Mouse (Mus musculus): ENCODE data around the gene Mrtfa. TPM values are rescaled to one million over a fixed set of nuclear protein-coding genes. Genes with fewer than 3 reads are reported as not detected.

The Mrtfa gene
- polyA plus RNA-seq, 1 experiment from 2014 or later, result 31.3 TPM

- ATAC-seq (ENCODE audit: low read depth), result no peak
- Histone ChIP-seq H3K27me3 (ENCODE audit: control insufficient read depth, insufficient read depth, low read length) (no peaks in the 10 kb centered on the region), H3K9me3 (ENCODE audit: control insufficient read depth, low read length) (no peaks in the 10 kb centered on the region), H3K27ac (ENCODE audit: low read depth, low read length) (no peak overlapping the region), H3K4me1 (ENCODE audit: control insufficient read depth, insufficient read depth, low read length) (no peaks in the 10 kb centered on the region), H3K4me3 (ENCODE audit: low read depth, low read length) (no peak overlapping the region), H3K36me3 (ENCODE audit: control insufficient read depth, insufficient read depth, low read length) (no peaks in the 10 kb centered on the region), H3K4me2 (ENCODE audit: low read depth, low read length) (no peak overlapping the region), H3K9ac (replicated peaks; ENCODE audit: low read depth, low read length) (no peak overlapping the region)
- 57% methylated on average over 1 of the region's 1 CpGs for WGBS
Observed at GRCm38 (mm10) chr15:80988331-80988730, 202.2 kb downstream of the Mrtfa start.

GRCm38 (mm10) chr15:80983264-80983663 lies 207.3 kb downstream of the Mrtfa start:
- no peak for ATAC-seq (ENCODE audit: low read depth)
- Histone ChIP-seq H3K36me3 (ENCODE audit: control insufficient read depth, insufficient read depth, low read length) (no peaks in the 10 kb centered on the region), H3K4me1 (ENCODE audit: control insufficient read depth, insufficient read depth, low read length) (no peaks in the 10 kb centered on the region), H3K4me2 (ENCODE audit: low read depth, low read length) (no peak overlapping the region), H3K27me3 (ENCODE audit: control insufficient read depth, insufficient read depth, low read length) (no peaks in the 10 kb centered on the region), H3K4me3 (ENCODE audit: low read depth, low read length) (no peak overlapping the region), H3K9ac (replicated peaks; ENCODE audit: low read depth, low read length) (no peak overlapping the region), H3K27ac (ENCODE audit: low read depth, low read length) (no peak overlapping the region), H3K9me3 (ENCODE audit: control insufficient read depth, low read length) (no peaks in the 10 kb centered on the region)
- WGBS, result 93% methylated on average over 2 of the region's 2 CpGs

GRCm38 (mm10) chr15:80981176-80981575 lies 209.4 kb downstream of the Mrtfa start:
- Histone ChIP-seq H3K36me3 (ENCODE audit: control insufficient read depth, insufficient read depth, low read length) (no peaks in the 10 kb centered on the region), H3K27ac (ENCODE audit: low read depth, low read length) (no peak overlapping the region), H3K27me3 (ENCODE audit: control insufficient read depth, insufficient read depth, low read length) (no peaks in the 10 kb centered on the region), H3K9me3 (ENCODE audit: control insufficient read depth, low read length) (no peaks in the 10 kb centered on the region), H3K4me3 (ENCODE audit: low read depth, low read length) (no peak overlapping the region), H3K4me2 (ENCODE audit: low read depth, low read length) (no peak overlapping the region), H3K4me1 (ENCODE audit: control insufficient read depth, insufficient read depth, low read length) (no peaks in the 10 kb centered on the region), H3K9ac (replicated peaks; ENCODE audit: low read depth, low read length) (no peak overlapping the region)
- ATAC-seq (ENCODE audit: low read depth), result no peak
- WGBS, result 90% methylated on average over 4 of the region's 4 CpGs

GRCm38 (mm10) chr15:80979611-80980010 lies 210.9 kb downstream of the Mrtfa start:
- H3K9me3 ChIP-seq (ENCODE audit: control insufficient read depth, low read length), result no peaks in the 10 kb centered on the region
- no peaks in the 10 kb centered on the region for H3K4me1 ChIP-seq (ENCODE audit: control insufficient read depth, insufficient read depth, low read length)
- 82% methylated on average over 4 of the region's 4 CpGs for whole genome bisulfite sequencing
- H3K27ac ChIP-seq (ENCODE audit: low read depth, low read length), result no peak overlapping the region
- no peak for ATAC-seq (ENCODE audit: low read depth)
- H3K4me3 ChIP-seq (ENCODE audit: low read depth, low read length), result no peak overlapping the region
- no peak overlapping the region for H3K9ac ChIP-seq (replicated peaks; ENCODE audit: low read depth, low read length)
- H3K36me3 ChIP-seq (ENCODE audit: control insufficient read depth, insufficient read depth, low read length), result no peaks in the 10 kb centered on the region
- no peaks in the 10 kb centered on the region for H3K27me3 ChIP-seq (ENCODE audit: control insufficient read depth, insufficient read depth, low read length)
- H3K4me2 ChIP-seq (ENCODE audit: low read depth, low read length), result no peak overlapping the region

- under 1% methylated on average over 50 of the region's 67 CpGs for WGBS
- peak; percentile 96 for ATAC-seq (ENCODE audit: low read depth)
Observed at GRCm38 (mm10) chr15:80977620-80978334, 212.8 kb downstream of the Mrtfa start, which contains the start of gene Sgsm3. TSS of gene Sgsm3 (plus strand) at chr15:80977765.

GRCm38 (mm10) chr15:80975666-80976065 lies 214.9 kb downstream of the Mrtfa start:
- no peak for ATAC-seq (ENCODE audit: low read depth)
- H3K36me3 ChIP-seq (ENCODE audit: control insufficient read depth, insufficient read depth, low read length), result no peaks in the 10 kb centered on the region
- 94% methylated on average over 3 of the region's 3 CpGs for WGBS
- no peak overlapping the region for H3K9ac ChIP-seq (replicated peaks; ENCODE audit: low read depth, low read length)
- H3K4me1 ChIP-seq (ENCODE audit: control insufficient read depth, insufficient read depth, low read length), result no peaks in the 10 kb centered on the region
- no peak overlapping the region for H3K4me2 ChIP-seq (ENCODE audit: low read depth, low read length)
- H3K4me3 ChIP-seq (ENCODE audit: low read depth, low read length), result no peak overlapping the region
- H3K27me3 ChIP-seq (ENCODE audit: control insufficient read depth, insufficient read depth, low read length), result no peaks in the 10 kb centered on the region
- no peaks in the 10 kb centered on the region for H3K9me3 ChIP-seq (ENCODE audit: control insufficient read depth, low read length)
- H3K27ac ChIP-seq (ENCODE audit: low read depth, low read length), result no peak overlapping the region

More at GRCm38 (mm10) chr15:80977620-80978334, 212.8 kb downstream of the Mrtfa start, which contains the start of gene Sgsm3:
- H3K27ac ChIP-seq (ENCODE audit: low read depth, low read length), result peak within 1 kb of the TSS; percentile 62
- H3K4me2 ChIP-seq (ENCODE audit: low read depth, low read length), result peak within 1 kb of the TSS; percentile 57
- H3K9ac ChIP-seq (replicated peaks; ENCODE audit: low read depth, low read length), result peak within 1 kb of the TSS; percentile 77
- H3K4me3 ChIP-seq (ENCODE audit: low read depth, low read length), result peak within 1 kb of the TSS; percentile 77
- no peaks in the 10 kb centered on the region for H3K9me3 ChIP-seq (ENCODE audit: control insufficient read depth, low read length)
- no peaks in the 10 kb centered on the region for H3K36me3 ChIP-seq (ENCODE audit: control insufficient read depth, insufficient read depth, low read length)
- no peaks in the 10 kb centered on the region for H3K27me3 ChIP-seq (ENCODE audit: control insufficient read depth, insufficient read depth, low read length)
- H3K4me1 ChIP-seq (ENCODE audit: control insufficient read depth, insufficient read depth, low read length), result no peaks in the 10 kb centered on the region

GRCm38 (mm10) chr15:80974311-80974710 lies 216.2 kb downstream of the Mrtfa start:
- Histone ChIP-seq H3K27me3 (ENCODE audit: control insufficient read depth, insufficient read depth, low read length) (no peaks in the 10 kb centered on the region), H3K4me1 (ENCODE audit: control insufficient read depth, insufficient read depth, low read length) (no peaks in the 10 kb centered on the region), H3K4me2 (ENCODE audit: low read depth, low read length) (no peak overlapping the region), H3K9ac (replicated peaks; ENCODE audit: low read depth, low read length) (no peak overlapping the region), H3K36me3 (ENCODE audit: control insufficient read depth, insufficient read depth, low read length) (peaks cover 8% of the 10 kb centered on the region; the same call in 1 of the 2 replicates), H3K4me3 (ENCODE audit: low read depth, low read length) (no peak overlapping the region), H3K27ac (ENCODE audit: low read depth, low read length) (no peak overlapping the region), H3K9me3 (ENCODE audit: control insufficient read depth, low read length) (no peaks in the 10 kb centered on the region)
- 57% methylated on average over 5 of the region's 5 CpGs for WGBS
- ATAC-seq (ENCODE audit: low read depth), result no peak

GRCm38 (mm10) chr15:80969371-80969770 lies 221.2 kb downstream of the Mrtfa start:
- no peak overlapping the region for H3K9ac ChIP-seq (replicated peaks; ENCODE audit: low read depth, low read length)
- H3K4me2 ChIP-seq (ENCODE audit: low read depth, low read length), result no peak overlapping the region
- no peaks in the 10 kb centered on the region for H3K27me3 ChIP-seq (ENCODE audit: control insufficient read depth, insufficient read depth, low read length)
- peaks cover 38% of the 10 kb centered on the region for H3K36me3 ChIP-seq (ENCODE audit: control insufficient read depth, insufficient read depth, low read length)
- no peak overlapping the region for H3K27ac ChIP-seq (ENCODE audit: low read depth, low read length)
- H3K4me1 ChIP-seq (ENCODE audit: control insufficient read depth, insufficient read depth, low read length), result no peaks in the 10 kb centered on the region
- ATAC-seq (ENCODE audit: low read depth), result no peak
- no peak overlapping the region for H3K4me3 ChIP-seq (ENCODE audit: low read depth, low read length)
- H3K9me3 ChIP-seq (ENCODE audit: control insufficient read depth, low read length), result no peaks in the 10 kb centered on the region
- WGBS, result 90% methylated on average over 1 of the region's 1 CpGs
